Mouse (Mus musculus) hindbrain, embryonic 14.5 days (tissue): ENCODE measurements at regions not wholly inside any gene's neighbourhood (a gene's known extent, or its start where the extent isn't known, plus 50 kb on each side); places are given as distances from the start of the nearest gene placed in this dataset.
A peak's percentile ranks its signal among the peaks of the same experiment; 100 is the strongest.

ENCODE experiments used
- ATAC-seq: fragments of 200-750 bp; cut with Nextera tagmentation; 2 replicates; pipeline ENCODE4 v1.8.0; 2017; ENCODE audit warnings: moderate number of reproducible peaks, mild to moderate bottlenecking, moderate TSS enrichment, moderate library complexity; ENCODE audit not compliant: low FRiP score
- DNase-seq: peaks from one replicate; pipeline ENCODE4 v3.0.0-alpha.2; 2015; ENCODE audit warnings: low spot score
- H3K27ac ChIP-seq: fragments of 300-500 bp; sonication (generic); 2 replicates; pipeline ENCODE4 v1.5.1; 2014; ENCODE audit warnings: mild to moderate bottlenecking, moderate library complexity
- H3K27me3 ChIP-seq: fragments of 300-500 bp; sonication (generic); 2 replicates; pipeline ENCODE4 v1.6.1; 2014; ENCODE audit warnings: mild to moderate bottlenecking, low read length, mixed read lengths; ENCODE audit not compliant: control insufficient read depth, insufficient read depth
- H3K36me3 ChIP-seq: fragments of 300-500 bp; sonication (generic); replicated peaks from 2 replicates; pipeline ENCODE4 v1.6.1; 2014; ENCODE audit not compliant: control insufficient read depth, insufficient read depth
- H3K4me1 ChIP-seq: fragments of 300-500 bp; sonication (generic); replicated peaks from 2 replicates; pipeline ENCODE4 v1.6.1; 2014; ENCODE audit warnings: antibody characterized with exemption, low read length, mixed read lengths; ENCODE audit not compliant: control insufficient read depth, insufficient read depth
- H3K4me2 ChIP-seq: fragments of 300-500 bp; sonication (generic); replicated peaks from 2 replicates; pipeline ENCODE4 v1.6.1; 2014; ENCODE audit warnings: mild to moderate bottlenecking, moderate library complexity
- H3K4me3 ChIP-seq: fragments of 300-500 bp; sonication (generic); replicated peaks from 2 replicates; pipeline ENCODE4 v1.5.1; 2014; ENCODE audit warnings: mild to moderate bottlenecking, low read length
- H3K9ac ChIP-seq: fragments of 300-500 bp; sonication (generic); 2 replicates; pipeline ENCODE4 v1.6.1; 2014
- H3K9me3 ChIP-seq: fragments of 300-500 bp; sonication (generic); 2 replicates; pipeline ENCODE4 v1.6.1; 2016; ENCODE audit warnings: low read length; ENCODE audit not compliant: control insufficient read depth
- WGBS: fragments of 180-500 bp; shearing (Covaris S2); extraction: QIAGEN DNeasy Blood & Tissue Kit; methylation state at CpG from one replicate; pipeline ENCODE4 v1.1.7; 2014; 5-methylcytosine and 5-hydroxymethylcytosine counted together

GRCm38 (mm10) chr10:8036293-8036692, 80.3 kb upstream of the Tab2 start:
- Histone ChIP-seq H3K4me2 (no peak overlapping the region), H3K4me1 (peaks cover 14% of the 10 kb centered on the region), H3K36me3 (no peaks in the 10 kb centered on the region), H3K9ac (no peak overlapping the region), H3K27me3 (no peaks in the 10 kb centered on the region), H3K27ac (no peak overlapping the region), H3K4me3 (no peak overlapping the region), H3K9me3 (no peaks in the 10 kb centered on the region)
- 64% methylated on average over 4 of the region's 4 CpGs for WGBS
- ATAC-seq (no peak), DNase-seq (no peak)

DNA sequence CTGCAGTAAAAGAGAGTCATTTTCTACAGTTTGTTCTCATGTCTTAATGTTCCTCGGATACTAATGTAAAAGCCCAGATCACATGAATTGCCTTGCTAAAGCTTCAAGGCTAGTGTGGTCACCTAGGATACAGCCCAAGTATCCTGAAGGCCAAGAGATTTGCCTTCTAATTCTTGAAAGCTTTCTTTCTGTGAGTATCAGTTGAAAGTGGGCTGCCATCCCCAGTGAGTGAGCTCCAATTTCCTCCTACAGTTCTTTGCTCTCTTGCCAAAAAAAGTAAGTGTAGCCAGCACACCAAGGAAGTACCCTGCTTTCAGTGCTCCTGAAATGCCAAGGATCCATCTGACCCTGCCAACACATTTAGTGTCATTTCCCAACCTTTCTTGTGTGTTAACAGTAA, 79.3 kb upstream of the Tab2 start:
- WGBS, result 23% methylated on average over 1 of the region's 1 CpGs
- Histone ChIP-seq H3K36me3 (no peaks in the 10 kb centered on the region), H3K27ac (no peak overlapping the region; the same call in 1 of the 2 replicates), H3K27me3 (no peaks in the 10 kb centered on the region), H3K9ac (no peak overlapping the region), H3K4me1 (peaks cover 14% of the 10 kb centered on the region), H3K9me3 (no peaks in the 10 kb centered on the region), H3K4me3 (no peak overlapping the region), H3K4me2 (no peak overlapping the region)
- ATAC-seq (peak; percentile 58; the same call in 1 of the 2 replicates), DNase-seq (no peak)

GRCm38 (mm10) chr10:8032203-8032602, 76.2 kb upstream of the Tab2 start:
- Histone ChIP-seq H3K36me3 (no peaks in the 10 kb centered on the region), H3K4me1 (peaks cover 3% of the 10 kb centered on the region; the same call in 1 of the 2 replicates), H3K9ac (no peak overlapping the region), H3K27me3 (no peaks in the 10 kb centered on the region), H3K9me3 (no peaks in the 10 kb centered on the region), H3K27ac (no peak overlapping the region), H3K4me3 (no peak overlapping the region), H3K4me2 (no peak overlapping the region)
- 89% methylated on average over 1 of the region's 1 CpGs for WGBS
- DNase-seq, result no peak
- no peak for ATAC-seq

- ATAC-seq, result no peak
- H3K4me3 ChIP-seq, result no peak overlapping the region
- H3K36me3 ChIP-seq, result no peaks in the 10 kb centered on the region
Measured at GRCm38 (mm10) chr10:8028840-8029239, 72.8 kb upstream of the Tab2 start.

GRCm38 (mm10) chr10:8027023-8027422, 71.0 kb upstream of the Tab2 start:
- ATAC-seq (no peak), DNase-seq (peak; percentile 41)
- Histone ChIP-seq H3K9ac (no peak overlapping the region), H3K27me3 (no peaks in the 10 kb centered on the region), H3K9me3 (no peaks in the 10 kb centered on the region), H3K4me3 (no peak overlapping the region), H3K36me3 (no peaks in the 10 kb centered on the region), H3K4me1 (no peaks in the 10 kb centered on the region; the same call in 1 of the 2 replicates), H3K4me2 (no peak overlapping the region), H3K27ac (no peak overlapping the region)
- 37% methylated on average over 6 of the region's 6 CpGs for WGBS

More at GRCm38 (mm10) chr10:8028840-8029239, 72.8 kb upstream of the Tab2 start:
- no peak overlapping the region for H3K9ac ChIP-seq
- no peaks in the 10 kb centered on the region for H3K27me3 ChIP-seq
- H3K4me1 ChIP-seq, result no peaks in the 10 kb centered on the region; the same call in 1 of the 2 replicates
- DNase-seq, result no peak
- 84% methylated on average over 2 of the region's 2 CpGs for WGBS
- no peak overlapping the region for H3K4me2 ChIP-seq
- H3K9me3 ChIP-seq, result no peaks in the 10 kb centered on the region
- H3K27ac ChIP-seq, result no peak overlapping the region

DNA sequence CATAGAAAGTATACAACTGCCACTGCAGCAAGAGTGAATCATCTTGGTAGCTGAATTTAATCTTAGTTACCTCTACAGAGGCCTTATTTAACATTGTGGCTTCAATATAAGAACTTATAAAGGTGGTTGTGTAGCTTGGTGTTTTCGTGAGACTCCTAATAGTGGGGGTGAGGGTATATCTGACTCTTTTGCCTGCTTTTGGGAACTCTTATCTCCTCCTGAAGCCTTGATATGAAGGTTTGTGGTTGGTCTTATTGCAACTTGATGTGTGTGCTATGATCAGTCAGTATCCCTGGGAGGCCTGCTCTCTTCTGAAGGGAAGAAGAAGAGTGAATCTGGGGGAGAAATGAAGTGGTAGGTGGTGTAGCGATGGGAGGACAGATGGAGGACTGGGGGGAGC, 67.7 kb upstream of the Tab2 start:
- ATAC-seq (no peak), DNase-seq (no peak)
- H3K4me3 ChIP-seq, result no peak overlapping the region
- no peaks in the 10 kb centered on the region for H3K36me3 ChIP-seq
- WGBS, result 94% methylated on average over 2 of the region's 2 CpGs
- H3K4me1 ChIP-seq, result no peaks in the 10 kb centered on the region; the same call in 1 of the 2 replicates
- no peaks in the 10 kb centered on the region for H3K27me3 ChIP-seq
- H3K9ac ChIP-seq, result no peak overlapping the region
- no peak overlapping the region for H3K4me2 ChIP-seq
- H3K9me3 ChIP-seq, result no peaks in the 10 kb centered on the region
- H3K27ac ChIP-seq, result no peak overlapping the region

- Histone ChIP-seq H3K27ac (no peak overlapping the region), H3K36me3 (no peaks in the 10 kb centered on the region), H3K9ac (no peak overlapping the region), H3K4me2 (no peak overlapping the region), H3K4me3 (no peak overlapping the region), H3K9me3 (no peaks in the 10 kb centered on the region), H3K27me3 (no peaks in the 10 kb centered on the region), H3K4me1 (no peaks in the 10 kb centered on the region; the same call in 1 of the 2 replicates)
- DNase-seq (no peak), ATAC-seq (no peak)
- WGBS, result 92% methylated on average over 1 of the region's 1 CpGs
Measured at GRCm38 (mm10) chr10:8021971-8022370, 65.9 kb upstream of the Tab2 start.

GRCm38 (mm10) chr10:8020916-8021705, 65.1 kb upstream of the Tab2 start:
- WGBS, result 79% methylated on average over 4 of the region's 4 CpGs
- Histone ChIP-seq H3K27ac (no peak overlapping the region), H3K36me3 (no peaks in the 10 kb centered on the region), H3K27me3 (no peaks in the 10 kb centered on the region), H3K4me2 (no peak overlapping the region), H3K4me1 (no peaks in the 10 kb centered on the region), H3K9ac (no peak overlapping the region), H3K4me3 (no peak overlapping the region), H3K9me3 (no peaks in the 10 kb centered on the region)
- DNase-seq (no peak), ATAC-seq (no peak)

- 84% methylated on average over 4 of the region's 4 CpGs for WGBS
- no peak overlapping the region for H3K9ac ChIP-seq
- ATAC-seq (no peak), DNase-seq (no peak)
- H3K36me3 ChIP-seq, result no peaks in the 10 kb centered on the region
- H3K27me3 ChIP-seq, result no peaks in the 10 kb centered on the region
- no peak overlapping the region for H3K4me2 ChIP-seq
- no peaks in the 10 kb centered on the region for H3K9me3 ChIP-seq
- H3K4me3 ChIP-seq, result no peak overlapping the region
- H3K27ac ChIP-seq, result no peak overlapping the region
- H3K4me1 ChIP-seq, result no peaks in the 10 kb centered on the region
Measured at GRCm38 (mm10) chr10:8020113-8020512, 64.1 kb upstream of the Tab2 start.
